Mouse (Mus musculus): Measurements from ENCODE around the gene Ccdc83.
"Not testable (repeated sequence)": the region's sequence is repeated elsewhere in the genome, so short reads cannot be mapped to it uniquely, and the experiment has no call there.

Ccdc83 gene

DNA sequence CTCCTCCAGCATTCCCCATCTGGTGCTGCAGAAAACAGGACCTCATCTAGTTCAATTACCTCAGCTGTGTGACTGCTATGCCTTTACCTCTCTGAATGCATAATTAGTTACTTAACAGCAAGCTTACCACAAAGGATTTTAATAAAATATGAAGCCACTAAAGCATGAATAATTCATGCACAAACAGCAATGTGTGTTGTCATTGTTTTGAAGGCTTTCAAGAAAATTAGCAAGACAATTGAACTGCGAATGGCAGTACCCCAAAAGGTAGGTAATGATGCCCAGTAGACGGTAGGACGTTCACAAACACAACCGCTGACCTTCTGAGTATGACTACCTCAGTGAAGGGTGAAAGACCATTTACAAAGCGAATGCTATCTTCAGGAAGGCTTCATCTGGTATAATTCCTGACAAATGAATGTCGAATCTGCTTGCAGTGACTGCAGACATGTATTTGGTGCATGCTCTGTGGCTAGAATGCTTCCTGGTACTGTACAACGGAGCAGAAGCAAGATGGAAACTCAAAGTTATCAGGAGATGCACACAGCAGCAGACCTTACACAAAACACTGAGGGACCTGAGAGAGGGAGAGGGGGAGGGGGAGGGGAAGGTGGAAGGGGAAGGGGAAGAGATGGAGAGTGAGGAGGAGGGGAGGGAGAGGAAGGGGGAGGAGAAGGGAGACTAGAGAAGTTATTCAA is 3.5 kb downstream of the Ccdc83 start:
- DNase-seq (ENCODE audit: low read depth, low spot score): no peak

DNA sequence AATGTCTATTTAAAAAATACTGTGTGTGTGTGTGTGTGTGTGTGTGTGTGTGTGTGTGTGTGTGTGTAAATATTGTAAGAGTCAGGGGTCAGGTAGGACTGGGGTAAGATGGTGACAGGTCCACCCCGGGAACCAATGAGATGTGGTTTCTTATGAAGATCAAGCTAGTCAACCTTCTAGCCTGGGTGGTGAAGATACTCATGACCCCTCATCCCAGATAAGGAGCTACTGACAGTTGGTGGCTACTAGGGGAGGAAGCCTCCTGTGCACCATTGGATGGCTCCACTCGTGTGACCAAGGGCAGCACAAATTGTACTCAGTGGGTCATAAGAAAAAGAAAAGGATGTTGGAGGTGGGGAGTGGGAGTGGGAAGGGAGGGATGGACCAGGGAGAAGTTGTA is 5.7 kb downstream of the Ccdc83 start:
- no peak for DNase-seq (ENCODE audit: low read depth, low spot score)

DNA sequence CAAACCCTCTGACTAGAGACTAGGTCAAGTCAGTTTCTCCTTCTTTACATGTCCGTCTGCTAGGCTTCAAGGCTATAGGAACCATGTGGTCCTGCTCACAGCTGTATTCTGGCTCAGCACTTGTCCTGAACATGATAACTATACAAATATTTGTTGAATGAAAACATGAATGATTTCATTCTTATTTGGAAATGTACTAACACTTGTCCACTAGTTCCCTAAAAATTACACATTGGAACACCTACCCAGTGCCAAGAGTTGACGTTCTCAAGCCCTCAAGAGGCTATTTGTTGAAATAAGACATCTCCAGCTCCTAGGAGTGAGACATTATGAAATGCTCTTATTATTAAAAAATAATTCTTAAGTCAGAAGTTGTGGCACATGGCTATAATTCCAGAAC is 6.9 kb downstream of the Ccdc83 start:
- DNase-seq (ENCODE audit: low read depth, low spot score): no peak

DNA sequence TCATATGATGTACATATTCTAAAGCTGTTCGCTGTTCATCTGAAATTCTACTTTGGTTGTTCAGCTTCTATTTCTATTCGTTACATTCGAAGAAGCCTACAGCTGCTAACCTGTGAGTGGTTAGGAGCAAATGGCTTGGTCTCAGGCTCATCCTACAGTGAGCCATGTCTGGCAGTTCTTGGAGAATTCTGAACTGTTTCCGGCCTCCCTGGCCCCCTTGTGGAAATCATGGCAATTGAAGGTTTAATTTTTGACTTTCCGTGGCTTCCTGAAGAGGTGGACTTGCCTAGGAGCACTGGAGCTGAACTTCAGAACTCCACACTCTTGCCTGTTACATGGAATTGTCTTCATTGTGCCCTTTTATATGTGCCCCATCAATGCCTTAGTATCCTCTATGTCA is 12.6 kb downstream of the Ccdc83 start:
- DNase-seq (ENCODE audit: low read depth, low spot score): no peak

DNA sequence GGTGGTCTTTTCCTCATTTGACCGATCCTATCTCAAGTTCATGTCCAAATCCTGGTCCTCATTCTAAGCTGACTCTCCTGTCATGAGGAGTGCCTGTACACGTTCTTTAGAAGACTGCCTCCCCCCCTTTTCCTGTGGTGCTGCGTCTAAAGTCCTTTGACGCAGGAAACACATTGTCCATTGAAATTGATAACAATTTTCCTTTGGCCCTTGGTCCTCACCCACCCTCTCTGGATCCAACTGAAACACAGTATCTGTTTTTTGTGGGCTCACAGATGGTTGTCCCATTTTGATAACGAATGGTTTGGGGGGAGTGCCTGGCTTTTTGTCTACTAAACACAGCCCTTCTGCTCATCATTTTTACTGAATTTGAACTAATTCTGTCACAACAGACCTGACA is 21.9 kb downstream of the Ccdc83 start:
- DNase-seq (ENCODE audit: low read depth, low spot score): no peak

DNA sequence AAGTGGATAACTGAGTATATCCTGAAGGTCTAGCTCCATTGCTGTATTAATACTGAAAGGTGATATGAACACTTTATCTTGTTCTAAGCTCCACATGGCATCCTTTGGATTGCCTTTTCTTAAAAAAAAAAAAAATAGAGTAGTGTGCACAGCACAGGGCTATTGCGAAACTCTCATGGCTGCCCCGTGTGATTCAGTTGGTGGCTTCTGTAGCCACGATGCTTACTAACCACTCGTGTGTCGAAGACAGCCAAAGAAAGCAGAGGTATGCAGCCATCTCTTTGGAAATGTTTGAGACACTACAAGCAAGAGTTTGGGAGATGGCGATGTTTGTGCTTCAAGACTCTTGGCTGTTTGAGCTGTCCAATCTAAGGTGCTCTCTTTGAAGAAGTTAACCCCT is 22.4 kb downstream of the Ccdc83 start:
- no peak for DNase-seq (ENCODE audit: low read depth, low spot score)

DNA sequence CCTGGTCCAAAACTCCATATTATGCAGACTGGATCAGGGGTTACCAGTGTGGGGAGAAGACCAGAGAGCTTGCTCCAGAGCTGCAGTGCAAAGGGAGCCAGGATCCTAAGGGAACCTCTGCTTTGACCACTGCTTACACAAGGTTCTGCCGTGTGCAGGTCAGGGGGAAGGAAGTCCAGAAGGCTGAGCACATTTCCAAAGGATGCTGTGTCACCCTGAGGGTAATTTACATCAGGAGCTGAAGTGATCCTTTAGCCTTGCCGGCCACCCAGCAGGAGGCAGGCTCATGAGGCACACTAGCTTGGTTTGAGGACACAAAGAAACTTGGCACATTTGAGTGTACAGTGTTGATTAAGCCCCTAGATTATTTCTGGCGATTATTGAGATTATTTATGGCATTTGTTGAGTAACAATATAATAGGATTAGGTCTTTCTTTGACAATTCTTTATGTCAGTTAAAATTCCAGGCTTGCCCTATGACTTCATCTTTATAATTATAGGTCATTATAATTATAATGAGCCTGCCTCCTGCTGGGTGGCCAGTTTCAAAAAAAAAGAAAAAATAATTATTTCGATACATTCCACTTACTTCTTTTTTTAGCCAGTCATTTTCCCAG is 29.2 kb downstream of the Ccdc83 start:
- DNase-seq (ENCODE audit: low read depth, low spot score): no peak

DNA sequence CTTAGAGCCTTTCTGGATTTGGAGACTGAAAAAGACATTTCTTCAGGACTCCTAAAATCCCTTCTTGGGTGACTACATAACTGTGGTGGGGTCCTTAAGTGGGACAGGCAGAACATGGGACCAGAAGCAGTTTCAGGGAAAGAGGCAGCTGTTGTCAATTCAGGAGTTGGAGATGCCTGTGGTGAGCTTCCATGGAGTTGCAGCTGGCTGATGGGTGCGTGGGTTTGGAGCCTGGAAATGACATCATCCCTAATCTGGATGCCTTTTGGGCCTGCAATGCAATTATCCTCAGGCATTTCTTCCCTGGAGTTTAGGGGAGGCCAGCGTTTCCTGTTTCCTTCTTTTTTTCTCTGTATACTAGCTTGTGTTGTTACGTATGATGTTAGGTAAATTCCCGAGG is 31.7 kb downstream of the Ccdc83 start:
- DNase-seq (ENCODE audit: low read depth, low spot score): no peak

DNA sequence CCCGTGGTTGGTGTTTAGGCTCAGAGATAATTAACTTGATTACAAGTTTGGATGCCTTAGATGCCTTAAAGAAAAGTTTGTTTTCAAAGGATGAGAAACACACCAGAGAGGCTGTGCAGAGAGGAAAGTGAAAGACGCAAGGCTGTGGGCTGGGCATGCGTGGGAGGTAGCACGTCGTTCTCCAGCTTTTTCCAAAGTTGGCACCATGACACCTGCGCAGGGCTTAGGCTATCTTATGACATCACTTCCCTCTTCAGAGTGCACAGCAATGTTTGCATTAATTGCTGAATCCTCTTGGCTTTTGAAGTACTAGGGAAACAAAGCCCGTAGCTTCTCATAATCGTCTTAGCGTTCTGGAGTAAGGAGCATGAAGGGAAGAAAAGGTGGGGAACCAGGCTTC is 34.1 kb downstream of the Ccdc83 start:
- no peak for DNase-seq (ENCODE audit: low read depth, low spot score)

DNA sequence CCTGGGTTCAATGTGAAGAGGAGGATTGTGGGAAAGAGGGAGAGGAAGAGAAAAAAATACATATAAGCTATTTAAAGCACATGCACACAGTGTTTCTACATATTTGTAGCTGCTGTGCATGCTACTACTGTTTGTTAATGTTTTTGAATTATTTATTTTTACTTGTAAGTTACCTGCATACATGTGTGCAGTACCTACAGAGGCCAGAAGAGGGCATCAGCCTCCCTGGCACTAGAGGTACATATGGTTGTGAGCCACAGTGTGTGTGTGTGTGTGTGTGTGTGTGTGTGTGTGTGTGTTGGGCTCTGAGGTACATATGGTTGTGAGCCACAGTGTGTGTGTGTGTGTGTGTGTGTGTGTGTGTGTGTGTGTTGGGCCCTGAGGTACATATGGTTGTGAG is 36.7 kb downstream of the Ccdc83 start:
- DNase-seq (ENCODE audit: low read depth, low spot score): not testable (repeated sequence)

DNA sequence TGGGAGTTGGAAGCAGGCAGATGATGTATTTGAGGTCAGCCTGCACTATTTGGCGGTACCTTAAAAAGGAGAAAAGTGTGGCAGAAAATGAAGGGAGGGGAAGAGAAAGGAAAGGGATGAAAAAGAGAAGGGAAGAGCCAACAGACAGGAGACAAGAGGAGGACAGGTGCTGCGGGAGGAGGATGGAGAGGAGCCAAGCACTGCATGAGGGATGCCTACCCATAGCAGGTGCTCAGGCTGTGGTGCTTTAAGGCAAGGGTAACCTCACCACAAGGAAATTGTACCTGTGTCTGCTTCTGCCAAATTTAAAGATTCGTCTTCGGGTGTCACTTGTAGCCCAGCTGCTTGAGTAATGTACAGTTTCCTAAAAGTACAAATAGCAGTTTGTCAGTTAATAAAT is 37.5 kb downstream of the Ccdc83 start:
- no peak for DNase-seq (ENCODE audit: low read depth, low spot score)

DNA sequence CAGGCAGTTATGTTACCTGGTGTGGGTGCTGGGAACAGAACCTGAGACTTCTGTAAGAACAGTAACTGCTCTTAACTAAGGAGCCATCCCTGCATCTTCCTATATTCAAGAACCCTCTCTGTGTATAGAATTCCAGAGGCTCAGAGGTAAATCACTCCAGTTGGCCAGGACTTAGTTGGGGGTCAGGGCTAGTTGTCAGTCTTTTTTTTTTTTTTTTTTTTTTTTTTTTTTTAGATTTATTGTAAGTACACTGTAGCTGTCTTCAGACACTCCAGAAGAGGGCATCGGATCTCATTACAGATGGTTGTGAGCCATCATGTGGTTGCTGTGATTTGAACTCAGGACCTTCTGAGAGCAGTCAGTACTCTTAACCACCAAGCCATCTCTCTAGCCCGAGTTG is 44.1 kb downstream of the Ccdc83 start:
- no peak for DNase-seq (ENCODE audit: low read depth, low spot score)

DNA sequence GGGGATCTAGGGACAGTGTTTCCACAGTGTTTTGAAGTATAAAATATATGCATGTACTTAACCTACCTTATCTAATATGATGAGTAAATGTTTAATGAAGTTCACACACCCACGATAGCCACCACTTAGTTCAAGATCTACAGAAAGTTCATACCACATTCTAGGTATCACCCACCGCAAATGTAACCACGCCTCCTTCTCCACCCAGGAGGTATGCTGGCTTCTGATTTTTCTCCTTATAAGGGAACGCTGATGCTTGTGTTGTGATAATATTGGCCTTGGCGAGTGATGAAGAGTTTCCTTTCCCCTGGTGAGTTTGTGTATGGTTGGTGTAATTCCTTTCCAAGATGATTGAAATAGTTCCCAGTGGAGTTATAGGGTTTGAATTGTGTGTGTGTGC is 47.5 kb downstream of the Ccdc83 start:
- no peak for DNase-seq (ENCODE audit: low read depth, low spot score)

DNA sequence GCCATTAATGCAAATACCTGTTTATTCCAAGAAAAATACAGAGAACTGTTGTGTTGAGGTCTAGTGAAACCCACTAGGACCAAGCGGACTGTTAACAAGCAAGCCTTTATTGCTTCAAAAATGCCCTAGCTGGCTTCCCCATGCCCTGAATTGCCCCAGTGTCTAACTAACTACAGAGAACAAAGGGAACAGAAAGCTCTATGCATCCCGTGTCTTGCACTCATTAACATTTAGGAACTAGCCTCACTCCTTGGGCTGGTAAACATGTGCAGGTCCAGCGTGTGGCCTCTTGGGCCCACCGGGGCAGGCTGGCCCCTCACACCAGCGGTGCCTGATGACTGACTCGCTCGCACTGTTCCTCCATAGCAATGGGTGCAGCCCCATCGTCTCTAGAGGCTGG is 49.1 kb downstream of the Ccdc83 start:
- no peak for DNase-seq (ENCODE audit: low read depth, low spot score)

DNA sequence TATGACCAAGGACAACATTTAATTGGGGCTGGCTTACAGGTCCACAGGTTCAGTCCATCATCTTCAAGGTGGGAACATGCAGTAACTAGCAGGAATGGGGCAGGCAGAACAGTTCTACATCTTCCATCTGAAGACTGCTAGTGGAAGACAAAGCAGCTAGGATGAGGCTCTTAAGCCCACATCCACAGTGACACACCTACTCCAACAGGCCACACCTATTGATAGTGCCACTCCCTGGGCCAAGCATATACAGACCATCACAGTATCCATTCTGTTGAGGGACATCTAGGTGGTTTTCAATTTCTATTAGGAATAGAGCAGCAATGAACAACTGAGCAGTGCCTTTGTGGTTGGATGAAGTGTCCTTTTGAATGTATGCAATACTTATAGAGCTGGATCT is 54.6 kb downstream of the Ccdc83 start:
- no peak for DNase-seq (ENCODE audit: low read depth, low spot score)

DNA sequence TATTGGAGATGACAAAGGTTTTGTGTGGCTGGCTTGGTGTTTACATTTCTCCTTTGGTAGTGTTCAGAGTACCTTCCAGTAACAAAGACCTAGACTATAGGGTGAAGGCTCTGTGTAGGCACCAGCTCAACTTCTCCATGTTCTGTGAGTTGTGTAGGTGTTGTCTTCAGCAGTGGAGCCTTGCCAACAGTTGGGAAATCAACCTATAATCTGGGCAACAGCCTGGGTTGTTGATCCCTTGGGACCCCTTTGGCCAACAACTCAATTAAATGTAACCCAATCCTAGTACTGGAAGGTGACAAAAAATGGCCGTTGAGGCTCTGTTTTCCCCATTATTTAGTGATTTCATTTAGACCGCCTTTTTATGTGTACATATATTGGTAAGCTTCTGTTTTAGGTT is 55.5 kb downstream of the Ccdc83 start:
- DNase-seq (ENCODE audit: low read depth, low spot score): no peak

DNA sequence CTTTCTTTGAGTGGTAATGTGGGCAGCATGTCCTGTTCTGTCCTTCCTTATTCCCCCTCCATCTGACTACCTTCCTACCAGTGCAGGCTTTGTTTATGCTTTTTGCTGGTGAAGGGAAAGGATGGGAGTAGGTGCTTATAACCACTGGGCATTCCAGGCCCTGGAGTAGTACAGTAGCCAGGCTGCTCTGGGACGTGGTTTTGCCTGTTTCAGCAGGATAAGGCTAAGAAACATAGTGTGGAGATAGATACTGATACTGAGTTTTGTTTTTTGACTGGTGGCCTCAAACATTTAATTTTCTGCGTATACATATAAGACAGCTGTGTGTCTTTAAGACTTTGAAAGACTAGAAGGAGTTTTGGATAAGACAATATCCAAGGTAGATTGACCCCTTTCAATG is 61.7 kb downstream of the Ccdc83 start:
- no peak for DNase-seq (ENCODE audit: low read depth, low spot score)

DNA sequence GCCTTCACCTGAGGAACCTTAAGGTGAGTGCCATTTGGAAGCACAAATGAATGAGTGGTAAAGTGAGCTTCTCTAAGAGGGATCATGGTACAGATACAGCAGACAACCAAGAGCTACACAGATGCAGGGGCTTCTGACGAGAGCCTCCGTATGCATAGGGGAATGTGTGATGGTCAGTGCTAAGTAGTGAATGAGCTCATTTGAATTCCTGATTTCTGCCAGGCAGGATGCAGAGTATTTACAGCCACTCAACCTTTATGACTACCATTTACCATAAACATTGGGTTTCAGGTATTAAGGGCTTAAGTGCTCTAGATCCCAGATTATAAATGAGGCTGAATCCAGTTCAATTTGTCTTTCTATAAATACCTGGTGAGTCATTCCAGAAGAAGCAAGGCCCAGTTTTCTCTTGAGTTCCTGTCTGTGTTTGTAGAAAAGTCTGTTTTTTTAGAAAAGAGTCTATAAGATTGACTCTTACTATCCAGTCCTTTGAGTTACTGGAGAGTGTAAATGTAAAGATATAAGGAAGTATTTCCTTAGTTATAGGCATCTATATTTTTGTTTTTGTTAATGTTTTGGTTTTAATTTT is 63.6 kb downstream of the Ccdc83 start:
- DNase-seq (ENCODE audit: low read depth, low spot score): no peak

DNA sequence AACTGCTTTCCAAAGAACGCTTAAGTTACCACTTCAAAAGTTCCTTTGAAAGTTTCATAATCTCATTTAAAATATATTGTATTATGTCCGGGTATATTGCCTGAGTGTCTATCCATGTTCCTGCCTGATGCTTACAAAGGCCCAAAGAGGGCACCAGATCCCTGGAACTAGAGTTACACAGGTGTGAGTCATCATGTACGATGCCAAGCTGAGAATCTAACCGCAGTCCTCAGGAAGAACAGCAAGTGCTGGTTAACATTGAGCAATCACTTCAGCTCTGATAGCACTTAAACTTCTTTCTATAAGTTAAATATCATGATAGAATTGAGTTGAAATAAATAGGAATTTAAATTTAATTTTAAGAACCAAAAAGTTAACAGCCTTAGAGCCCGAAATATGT is 65.3 kb downstream of the Ccdc83 start:
- DNase-seq (ENCODE audit: low read depth, low spot score): no peak

DNA sequence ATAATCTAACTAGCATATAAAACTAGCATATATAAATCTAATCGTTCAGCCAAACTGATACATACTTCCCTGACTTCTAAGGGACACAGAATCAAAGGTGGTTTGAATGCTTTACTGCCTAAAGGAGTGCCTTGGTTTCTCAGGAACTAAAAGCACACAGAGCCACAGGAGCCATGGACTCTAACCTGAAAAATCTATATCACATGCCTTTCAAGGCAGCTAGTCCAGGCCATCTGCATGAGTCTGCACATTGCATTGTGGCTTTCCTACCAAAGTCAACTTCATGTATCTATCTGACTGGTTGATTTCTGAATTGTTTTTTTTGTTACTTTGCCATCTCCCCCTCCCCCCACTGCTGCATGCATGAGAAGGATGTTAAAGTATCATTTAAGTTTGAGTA is 84.9 kb downstream of the Ccdc83 start:
- DNase-seq (ENCODE audit: low read depth, low spot score): no peak

DNA sequence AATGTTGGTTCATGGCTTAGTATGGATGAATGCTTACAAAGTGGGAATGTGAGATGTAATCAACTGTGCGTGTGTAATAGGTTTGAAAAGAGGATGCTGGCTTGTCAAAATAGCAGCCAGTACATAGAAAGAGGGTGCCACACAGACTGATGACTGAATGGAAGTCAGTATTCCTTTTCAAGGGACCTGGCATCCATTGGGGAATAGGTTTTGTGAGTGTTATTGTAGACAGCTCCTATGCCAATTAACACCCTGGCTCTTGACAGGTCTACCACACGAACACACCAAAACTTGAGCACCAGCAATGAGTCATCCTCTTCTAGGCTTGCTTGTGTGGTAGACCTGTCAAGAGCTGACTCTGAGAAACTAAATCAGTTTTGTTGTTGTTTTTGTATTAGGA is 90.0 kb downstream of the Ccdc83 start:
- no peak for DNase-seq (ENCODE audit: low read depth, low spot score)
